Mouse (Mus musculus): ENCODE data around the gene Nr2f2.

Nr2f2 gene

DNA sequence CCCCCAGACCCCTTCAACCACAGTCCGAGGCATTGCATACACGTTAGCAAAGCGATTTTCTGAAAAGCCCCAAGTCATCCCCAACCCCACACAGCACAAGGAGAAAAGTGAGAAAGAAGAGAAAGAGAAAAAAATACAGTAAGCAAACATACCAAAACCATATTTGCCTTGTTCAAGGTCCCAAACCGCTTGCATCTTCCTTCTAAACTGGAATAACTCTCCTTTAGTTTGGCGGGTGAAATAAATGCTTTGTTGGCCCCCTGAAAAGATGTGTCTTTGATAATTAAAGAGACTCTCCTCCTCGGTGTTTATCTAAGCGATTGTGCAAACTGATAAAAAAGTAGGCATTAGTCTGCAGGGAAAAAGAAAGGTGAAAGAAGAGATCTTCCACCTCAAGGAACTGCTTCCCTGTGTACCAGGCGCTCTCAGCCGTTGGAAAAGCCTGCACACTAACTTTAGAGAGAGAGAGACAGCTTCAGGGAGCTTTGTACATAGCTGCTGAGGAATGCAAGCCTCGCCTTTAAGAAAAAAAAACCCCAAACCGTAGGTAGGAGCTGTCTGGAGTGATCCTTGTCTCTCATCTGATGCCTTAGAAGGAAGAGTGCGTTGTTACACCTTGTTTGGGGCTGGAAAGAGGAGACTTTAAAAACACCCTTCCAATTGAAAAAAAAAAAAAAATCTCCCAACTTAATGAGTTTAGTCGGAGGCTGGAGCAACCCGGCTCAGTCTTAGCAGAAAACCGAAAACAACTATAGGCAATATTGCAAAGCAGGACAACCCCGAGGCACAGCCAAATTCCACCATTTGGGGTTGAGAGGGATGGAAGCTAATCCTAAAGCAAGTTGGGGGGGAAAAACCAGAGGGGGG, at the start of gene Nr2f2:
Gene Nr2f2 (minus strand): TSS at position 795 of the 867 bp plus-strand sequence.
- no peak for DNase-seq (ENCODE audit: low read depth, low spot score)

DNA sequence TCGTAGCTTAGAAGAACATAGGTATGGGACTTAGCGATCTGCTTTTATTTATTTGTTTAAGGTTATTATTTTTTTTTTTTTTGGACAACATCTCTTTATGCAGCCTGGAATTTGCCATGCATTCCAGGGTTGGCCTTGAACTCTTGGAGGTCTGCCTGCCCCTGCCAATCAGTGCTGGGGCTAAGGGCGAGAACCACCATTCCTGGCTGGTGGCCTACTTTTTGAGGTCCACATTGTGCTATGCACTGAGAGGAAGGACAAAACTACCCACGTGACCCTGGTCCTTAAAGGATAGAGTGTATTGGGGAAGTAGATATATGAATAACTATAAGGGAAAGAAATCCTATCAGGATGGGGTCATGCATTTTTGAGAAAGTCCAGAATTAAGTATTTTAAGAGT, 47.9 kb upstream of the Nr2f2 start:
- DNase-seq (ENCODE audit: low read depth, low spot score): no peak

DNA sequence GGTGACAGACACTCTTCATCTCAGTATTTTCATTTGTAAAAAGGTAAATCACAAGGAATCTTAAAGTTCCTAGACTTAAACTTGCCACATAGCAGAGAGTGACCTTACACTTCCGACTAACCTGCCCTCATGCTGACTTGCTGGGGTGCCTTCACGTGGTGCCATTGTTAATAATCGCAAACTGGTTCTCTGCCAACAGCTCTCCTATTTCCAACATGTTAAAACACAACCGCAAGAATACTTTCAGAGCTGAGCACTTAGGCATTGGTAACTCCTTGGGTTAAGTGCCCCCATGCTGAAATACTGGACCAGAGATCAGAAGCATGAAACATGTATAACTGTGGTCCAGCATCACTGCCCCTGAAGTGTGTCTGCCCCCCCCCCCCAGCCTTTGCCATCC, 47.1 kb upstream of the Nr2f2 start:
- DNase-seq (ENCODE audit: low read depth, low spot score): no peak

DNA sequence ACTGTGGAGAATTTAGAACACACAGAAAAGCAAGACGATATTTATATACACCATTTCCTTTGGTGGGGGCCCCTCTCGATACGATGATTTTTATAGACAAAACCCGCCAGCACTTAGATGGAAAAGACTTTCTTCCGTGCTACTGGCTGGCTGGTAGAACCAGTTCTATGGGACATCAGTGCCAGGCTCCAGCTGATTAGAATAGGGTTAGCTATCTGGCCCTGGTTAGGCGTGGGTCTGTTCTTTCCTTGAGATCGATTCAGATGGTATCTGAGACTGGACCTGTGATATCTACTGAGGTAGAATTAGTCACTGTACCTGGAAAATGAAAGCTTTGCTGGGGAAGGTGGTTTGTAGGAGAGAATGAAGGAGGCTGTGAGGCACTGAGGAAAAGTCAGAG, 46.4 kb upstream of the Nr2f2 start:
- no peak for DNase-seq (ENCODE audit: low read depth, low spot score)

DNA sequence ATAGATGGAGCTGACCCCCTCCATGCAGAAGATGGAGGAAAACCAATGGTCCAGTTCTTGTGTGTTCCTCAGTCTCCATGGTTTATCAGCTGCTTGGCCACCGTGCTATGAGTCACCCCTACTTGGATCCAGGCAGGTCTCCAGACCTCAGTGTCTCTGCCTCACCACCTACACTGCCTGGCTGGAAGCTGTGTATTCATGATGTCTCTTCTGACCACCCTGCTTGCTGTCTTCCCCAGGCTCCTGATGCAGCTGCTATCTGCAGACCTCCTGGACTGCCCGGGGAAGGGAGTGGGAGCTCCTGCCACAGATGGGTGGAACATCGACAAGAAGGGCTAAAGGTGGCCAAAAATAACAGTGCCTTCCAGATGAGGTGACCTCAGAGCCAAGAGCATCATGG, 43.8 kb upstream of the Nr2f2 start:
- DNase-seq (ENCODE audit: low read depth, low spot score): no peak

DNA sequence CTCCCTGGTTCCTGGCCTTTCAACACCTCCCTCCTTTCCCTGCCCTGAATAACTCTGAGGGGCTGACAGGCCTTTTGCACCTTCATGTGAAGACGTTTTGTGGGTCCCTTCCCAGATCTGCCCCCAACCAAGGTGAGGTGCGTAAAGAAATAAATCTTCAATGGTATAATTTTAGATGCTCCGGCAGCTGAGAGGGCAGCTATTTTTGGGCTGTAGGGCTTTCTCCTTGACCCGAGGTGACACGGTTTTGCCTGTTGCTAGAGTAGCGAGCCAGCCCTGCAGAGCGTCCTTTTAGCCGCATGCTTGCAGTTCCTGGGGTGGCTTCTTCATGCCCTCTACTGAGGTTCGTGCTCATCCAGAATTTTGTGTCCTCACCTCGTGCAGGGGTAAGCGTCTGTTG, 43.4 kb upstream of the Nr2f2 start:
- DNase-seq (ENCODE audit: low read depth, low spot score): no peak

DNA sequence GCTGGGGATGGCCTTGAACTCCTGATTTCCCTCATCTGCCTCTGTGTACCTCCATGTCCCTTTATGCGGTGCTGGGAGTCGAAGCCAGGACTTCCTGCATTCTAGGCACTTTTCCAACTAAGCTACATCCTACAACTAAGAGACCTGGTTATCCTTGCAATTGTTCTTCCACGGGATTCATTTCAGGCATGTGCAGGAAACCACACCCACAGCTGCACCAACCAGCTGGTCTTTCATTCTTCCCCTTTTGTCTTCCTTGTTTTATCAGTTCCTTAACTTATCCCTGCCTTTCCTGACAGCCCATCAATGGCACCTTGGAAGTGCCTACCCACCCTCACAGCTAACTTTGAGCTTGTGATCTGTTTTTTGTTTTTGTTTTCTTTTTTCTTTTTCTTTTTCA, 42.3 kb upstream of the Nr2f2 start:
- DNase-seq (ENCODE audit: low read depth, low spot score): no peak

DNA sequence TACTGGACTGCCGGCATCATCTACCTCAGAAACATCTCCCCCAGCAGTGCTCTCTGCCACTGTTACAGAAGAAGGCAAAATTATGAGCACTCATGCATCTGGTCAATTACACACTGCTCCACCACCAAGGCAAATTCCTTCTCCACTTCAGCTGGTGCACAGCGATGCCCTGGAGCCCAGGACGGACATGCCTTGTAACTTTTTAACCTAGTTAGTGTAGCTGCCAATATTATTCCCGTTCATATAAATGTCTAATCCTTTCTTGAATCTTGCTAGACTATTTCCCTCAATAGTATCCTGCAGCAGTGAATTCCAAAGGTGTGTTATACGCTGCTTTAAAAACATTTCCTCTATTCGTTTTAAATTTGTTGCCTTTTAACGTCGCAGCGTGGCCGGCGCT, 40.6 kb upstream of the Nr2f2 start:
- DNase-seq (ENCODE audit: low read depth, low spot score): no peak

DNA sequence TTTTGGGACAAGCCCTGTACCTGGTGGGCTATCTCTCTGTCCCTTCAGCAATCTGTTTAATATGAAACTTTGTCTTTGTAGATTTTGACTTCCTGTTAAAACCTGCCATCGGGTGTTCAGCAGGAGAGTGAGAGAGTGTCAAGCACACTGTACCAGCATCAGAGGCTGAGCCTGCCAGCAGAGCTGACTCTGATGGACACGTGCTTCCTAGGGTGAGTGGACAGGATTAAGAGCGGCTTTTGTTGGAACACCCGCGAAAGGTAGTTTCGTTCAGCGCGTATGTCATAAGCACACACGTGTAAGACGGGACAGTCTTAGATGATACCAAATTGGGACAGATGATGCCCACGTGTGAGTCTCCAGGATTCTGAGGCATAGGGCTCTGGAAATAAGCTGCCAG, 40.0 kb upstream of the Nr2f2 start:
- DNase-seq (ENCODE audit: low read depth, low spot score): no peak

DNA sequence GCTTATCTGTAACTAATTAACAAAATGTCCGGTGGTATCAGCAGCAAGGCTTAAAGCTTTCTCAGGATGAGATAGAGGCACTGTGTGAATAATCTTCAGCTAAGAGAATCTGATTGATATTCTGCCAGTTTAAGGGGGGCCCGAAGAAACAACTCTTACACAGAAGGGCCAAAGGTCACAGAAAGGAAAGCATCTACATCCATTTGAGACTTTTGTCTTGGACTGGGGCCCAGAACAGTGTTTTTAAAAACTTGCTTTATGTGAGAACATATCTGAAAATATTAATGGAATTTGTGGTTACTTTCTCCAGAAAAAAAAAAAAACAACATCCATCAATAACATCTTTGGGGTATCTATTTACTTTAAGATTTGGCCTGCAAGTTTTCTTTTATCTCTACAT, 38.9 kb upstream of the Nr2f2 start:
- DNase-seq (ENCODE audit: low read depth, low spot score): no peak

DNA sequence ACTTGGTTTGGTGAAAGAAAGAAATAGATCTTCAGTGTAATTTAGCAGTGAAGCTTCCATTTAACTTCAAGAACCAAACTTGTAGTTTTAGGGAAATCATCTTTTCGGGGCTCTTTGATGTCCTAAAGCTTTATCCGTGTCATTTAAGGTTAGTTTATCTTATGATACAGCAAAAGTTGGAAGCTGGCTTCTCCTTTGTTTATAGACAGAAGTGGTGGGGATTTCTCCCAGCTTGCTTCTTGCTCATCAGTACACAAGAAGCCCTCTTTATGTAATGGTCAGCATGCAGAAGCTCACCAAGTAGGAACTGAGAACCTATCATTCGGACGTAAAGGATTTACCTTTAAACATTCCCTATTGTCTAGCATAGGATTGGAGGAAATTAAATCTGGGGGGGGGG, 16.3 kb upstream of the Nr2f2 start:
- DNase-seq (ENCODE audit: low read depth, low spot score): no peak

DNA sequence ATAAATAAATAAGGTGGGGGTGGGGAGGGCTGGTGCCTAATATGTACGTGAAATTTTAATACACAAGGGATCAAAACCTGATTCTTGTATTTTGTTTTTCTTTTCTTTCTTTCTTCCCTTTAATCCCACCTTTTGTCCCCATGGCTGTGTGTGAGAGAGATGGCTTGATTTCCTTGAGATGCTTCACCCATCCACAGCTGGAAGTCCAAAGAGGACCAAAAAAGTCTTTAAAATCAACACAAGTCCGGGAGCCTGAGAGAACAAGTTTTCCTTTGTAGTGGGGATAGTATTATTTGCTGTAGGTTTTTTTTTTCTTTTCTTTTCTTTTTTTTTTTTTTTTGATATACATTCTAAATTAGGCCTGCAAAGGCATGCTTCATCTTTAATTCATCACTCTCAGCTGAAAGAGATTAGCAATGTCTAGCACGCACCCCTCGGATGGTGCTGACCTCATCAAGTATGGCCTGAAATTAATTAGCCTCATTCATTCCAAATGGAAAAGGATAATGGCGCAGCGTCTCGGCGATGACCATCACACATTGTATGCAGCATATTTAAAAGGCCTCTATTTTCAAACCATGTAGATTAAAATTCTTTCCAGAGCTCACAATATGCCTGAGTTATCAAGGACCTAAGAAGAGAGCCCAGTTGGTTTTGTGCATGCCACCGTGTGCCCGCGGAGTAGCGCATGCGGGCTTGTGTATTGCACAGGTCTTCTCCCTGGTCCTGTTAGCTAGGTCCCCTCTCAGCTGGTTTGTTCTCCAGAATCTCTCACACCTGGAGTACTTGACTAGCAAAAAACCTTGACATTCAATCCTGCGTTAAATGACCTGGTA, 15.1 kb upstream of the Nr2f2 start:
- no peak for DNase-seq (ENCODE audit: low read depth, low spot score)

DNA sequence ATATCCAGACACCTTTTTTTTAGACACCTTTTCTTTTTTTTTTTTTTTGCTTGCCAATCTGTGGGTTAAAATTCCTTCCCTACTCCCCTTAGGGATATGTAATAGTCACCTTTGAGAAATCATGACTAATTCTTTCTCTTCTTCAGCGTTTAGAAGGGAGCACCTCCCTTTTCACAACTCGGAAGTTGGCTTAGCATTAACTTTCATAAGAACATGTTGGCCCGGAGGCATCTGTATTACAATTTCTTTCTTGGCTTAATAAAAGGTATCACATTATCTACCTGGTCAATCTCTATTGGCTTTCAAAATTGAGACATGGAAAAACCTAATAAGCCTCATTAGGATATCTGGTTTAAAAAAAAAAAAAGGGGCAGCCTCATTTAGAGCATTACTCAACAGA, 14.4 kb upstream of the Nr2f2 start:
- DNase-seq (ENCODE audit: low read depth, low spot score): no peak

DNA sequence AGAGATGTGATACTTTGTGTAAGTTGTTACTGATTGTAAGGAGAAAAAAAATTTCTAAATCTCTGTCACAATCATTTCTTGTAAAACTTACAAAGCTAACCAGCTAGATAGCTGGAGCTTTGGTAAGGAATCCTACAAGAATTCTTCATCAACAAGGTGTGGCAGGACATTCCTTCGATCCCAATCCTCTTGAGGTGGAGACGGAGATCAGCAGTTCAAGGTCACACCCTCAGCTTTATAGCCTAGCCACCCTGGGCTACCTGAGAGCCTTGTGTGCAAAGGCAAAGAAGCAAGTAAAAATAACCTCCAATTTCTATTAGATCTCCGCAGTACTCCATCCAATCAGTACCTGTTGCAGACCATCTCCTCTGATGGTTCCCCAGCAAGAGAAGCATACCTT, 13.7 kb upstream of the Nr2f2 start:
- no peak for DNase-seq (ENCODE audit: low read depth, low spot score)

DNA sequence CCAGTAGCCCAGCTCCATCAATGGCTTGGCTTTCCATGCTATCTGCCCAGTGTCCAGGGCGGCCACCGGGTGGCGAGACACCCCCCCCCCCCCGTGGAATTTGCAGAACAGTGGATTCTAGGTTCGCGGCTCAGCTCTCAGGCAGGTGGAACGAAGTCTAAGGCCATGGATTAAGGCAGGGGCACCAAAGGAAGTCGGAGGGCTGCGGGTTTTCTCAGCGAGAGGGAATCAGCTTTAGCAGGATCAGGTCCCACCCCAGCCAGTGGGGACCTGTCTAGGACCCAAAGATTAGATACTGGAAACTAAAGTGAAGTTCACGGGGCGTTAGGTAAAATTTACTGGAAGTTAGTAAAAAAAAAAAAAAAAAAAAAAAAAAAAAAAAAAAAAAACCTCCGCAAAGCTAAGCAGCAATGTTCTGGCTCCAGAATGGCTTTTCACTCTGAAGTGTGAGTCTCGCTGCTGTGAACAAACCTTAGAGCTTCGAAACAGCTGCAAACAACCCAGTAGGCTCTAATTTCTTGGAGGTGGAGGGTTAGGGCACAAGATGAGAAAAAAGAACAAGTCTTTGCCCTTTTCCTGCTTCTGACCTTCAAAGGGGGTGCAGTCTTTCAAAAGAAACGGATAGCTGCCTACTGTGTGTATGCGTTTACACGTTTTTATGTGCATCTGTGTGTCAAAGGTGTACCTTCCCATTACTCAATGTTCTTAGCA, 4.2 kb upstream of the Nr2f2 start:
- no peak for DNase-seq (ENCODE audit: low read depth, low spot score)

DNA sequence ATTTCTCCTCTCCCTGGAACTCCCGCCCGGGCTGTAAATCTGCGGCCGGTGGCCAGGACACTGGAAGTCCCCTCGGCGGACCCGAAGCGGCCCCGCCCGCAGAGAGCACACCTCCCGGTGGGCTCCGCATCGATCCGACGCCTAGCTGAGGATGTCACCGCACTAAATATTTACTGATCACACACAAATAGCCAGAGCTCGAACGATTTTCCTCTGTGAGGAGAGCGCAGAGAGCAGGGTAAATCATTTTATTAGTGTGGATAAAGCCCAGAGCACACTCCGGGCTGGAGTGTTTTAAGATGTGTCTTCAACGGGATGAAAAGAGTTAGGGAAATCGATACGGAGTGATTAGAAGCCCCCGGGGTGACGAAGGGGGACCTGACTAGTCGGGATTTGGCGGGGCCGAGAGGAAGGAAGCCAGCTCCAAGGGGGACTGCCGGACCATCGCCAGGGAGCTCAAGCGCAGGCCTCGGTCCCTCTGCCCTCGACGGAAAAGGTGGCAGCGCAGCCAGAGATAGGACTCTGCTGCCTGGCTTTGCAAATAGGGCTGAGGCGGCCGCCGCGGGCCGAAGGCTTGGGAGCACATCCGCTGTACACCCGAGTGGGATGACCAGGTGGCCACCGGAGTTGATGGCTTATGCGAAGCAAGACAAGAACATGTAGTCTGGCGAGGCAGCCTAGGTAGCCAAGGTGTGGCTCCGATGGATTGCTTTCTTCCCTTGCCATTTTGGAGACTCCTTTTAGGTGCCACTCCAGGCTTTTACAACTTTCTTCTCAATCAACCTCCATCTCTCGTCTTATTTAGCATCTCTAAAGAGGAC, 3.4 kb upstream of the Nr2f2 start:
- no peak for DNase-seq (ENCODE audit: low read depth, low spot score)

DNA sequence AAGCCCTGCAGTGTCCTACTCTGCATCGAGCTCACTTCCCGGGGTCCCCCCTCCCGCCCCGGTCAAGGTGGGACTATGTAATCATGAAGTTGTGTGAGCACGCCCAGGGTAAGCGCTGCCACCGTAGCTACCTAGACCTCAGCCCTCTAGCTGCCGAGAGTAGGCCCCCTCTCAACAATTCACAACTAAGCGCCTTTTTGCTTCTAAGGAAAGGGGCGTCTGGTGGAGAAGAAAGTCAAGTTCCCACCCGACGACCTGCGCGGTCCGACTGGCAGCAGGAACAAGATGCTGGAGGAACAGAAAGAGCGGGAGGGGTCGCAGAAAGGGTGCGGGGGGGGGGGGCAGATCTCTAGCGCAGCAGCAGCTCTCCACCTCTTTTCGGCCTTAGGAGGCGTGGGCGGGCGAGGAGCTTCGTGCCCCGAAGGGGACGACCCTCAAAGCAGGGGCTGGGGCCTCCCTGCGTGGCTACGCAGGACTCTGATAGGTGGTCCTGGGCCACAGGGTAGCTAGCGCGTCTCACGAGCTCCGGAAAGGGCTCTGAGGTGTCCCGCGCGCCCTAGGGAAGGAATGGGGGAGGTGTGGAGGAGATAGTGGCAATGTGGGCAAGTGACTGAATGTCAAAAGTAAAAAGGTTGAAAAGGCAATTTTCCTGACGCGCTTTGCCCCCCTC, 2.7 kb upstream of the Nr2f2 start:
- DNase-seq (ENCODE audit: low read depth, low spot score): no peak

DNA sequence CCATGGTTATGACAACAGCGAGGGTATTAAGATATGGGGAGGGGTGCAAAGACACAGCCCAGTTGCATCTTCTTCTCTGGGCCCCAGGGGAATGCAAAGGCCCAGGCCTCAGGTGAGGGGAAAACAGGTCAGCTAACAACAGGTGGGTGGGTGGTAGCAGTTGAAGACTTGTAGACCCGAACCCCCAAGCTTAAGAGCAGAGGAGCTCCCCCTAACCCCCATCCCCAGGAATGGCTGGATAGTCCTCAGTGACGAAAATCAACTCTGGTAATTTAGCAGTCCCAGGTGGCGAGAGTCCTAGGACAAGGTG, 2.2 kb upstream of the Nr2f2 start:
- no peak for DNase-seq (ENCODE audit: low read depth, low spot score)

DNA sequence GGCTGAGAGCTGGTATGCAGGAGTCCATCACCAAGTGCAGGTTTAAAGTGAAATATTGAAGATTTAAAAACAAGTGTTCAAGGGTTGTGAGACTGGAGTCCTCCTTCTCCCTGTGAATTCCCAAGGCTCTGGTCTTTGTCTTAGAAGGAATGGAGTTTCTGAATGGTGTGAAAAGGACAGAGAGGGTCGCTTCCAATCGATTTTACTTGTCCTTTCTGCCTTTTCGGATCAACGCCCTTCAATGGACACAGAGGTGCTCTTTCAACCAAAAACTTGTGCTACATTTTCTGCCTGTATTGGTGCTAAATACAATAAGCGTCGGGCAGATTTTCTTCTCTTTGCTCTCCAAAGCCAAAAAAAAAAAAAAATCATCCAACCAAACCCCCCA, 1.7 kb upstream of the Nr2f2 start:
- no peak for DNase-seq (ENCODE audit: low read depth, low spot score)

DNA sequence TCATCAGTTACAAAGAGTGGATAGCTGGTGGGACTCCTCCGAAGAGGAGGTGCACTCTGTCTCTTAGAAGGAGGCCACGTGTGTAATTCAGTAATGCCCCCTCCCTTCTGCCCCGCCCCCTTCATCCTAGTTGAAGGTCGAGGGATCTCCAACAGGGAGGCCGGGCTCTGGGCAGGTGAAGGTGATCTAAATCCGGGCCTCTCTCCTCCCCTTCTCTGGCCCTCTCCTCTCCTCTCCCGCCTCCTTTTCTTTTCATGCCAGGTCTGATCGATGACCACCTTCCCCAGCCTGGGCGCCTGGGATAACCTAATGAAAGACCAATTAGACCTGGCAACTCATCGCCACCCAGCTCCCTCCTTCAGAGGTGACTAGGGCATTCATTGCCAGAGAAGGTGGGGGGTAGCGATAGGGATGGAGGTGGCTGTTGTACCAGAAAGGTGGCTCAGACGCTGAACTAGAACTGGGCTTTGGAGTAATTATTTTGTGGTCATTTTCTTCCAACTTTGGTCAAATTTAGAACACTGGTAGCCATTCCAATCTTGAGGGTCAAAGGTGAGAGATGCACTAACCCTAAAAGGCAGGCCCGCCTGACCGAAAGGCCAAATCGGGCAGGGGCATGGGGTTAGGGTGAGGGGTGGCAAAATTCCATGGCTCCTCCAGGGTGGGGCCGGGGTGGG, 1.2 kb upstream of the Nr2f2 start:
- DNase-seq (ENCODE audit: low read depth, low spot score): no peak

DNA sequence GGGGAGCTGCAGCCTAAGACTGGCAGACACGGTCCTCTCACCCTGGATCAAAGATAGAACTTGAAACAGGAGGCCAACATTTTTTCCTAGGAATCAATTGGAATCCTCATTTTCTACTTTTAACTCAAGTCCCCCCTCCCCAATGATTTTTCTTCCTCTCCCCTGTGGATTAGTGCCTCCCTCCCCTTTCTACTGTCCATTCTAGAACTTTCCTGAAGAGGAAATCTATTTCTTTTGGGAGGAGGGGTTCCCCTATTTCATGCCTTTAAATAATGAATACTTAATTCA, 217 bp upstream of the Nr2f2 start:
- no peak for DNase-seq (ENCODE audit: low read depth, low spot score)

All from telencephalon, adult 2 months (tissue).